Mouse (Mus musculus) adrenal gland, postnatal 25 days (tissue): Measurements from ENCODE around the gene Dusp15. TPM values are rescaled to one million over a fixed set of nuclear protein-coding genes. Genes with fewer than 3 reads are reported as not detected.

Experiments
- DNase-seq: peaks from one replicate; pipeline ENCODE4 v3.0.0; 2021; ENCODE audit warnings: mixed read lengths
- total RNA-seq: library from RNA; stranded (reverse); gene quantifications from 2 replicates; pipeline ENCODE4 v1.2.3, GENCODE M21; 2021

The Dusp15 gene
- total RNA-seq, 1 experiment from 2014 or later = 4.9 TPM

- DNase-seq = no peak
Observed at GRCm38 (mm10) chr2:152906274-152907037, 45.0 kb downstream of the Dusp15 start.

- DNase-seq = no peak
Observed at GRCm38 (mm10) chr2:152905036-152905829, 46.3 kb downstream of the Dusp15 start.

GRCm38 (mm10) chr2:152904127-152904643, 47.3 kb downstream of the Dusp15 start:
- no peak for DNase-seq

GRCm38 (mm10) chr2:152903586-152903985, 47.9 kb downstream of the Dusp15 start:
- DNase-seq = peak; percentile 73

GRCm38 (mm10) chr2:152902658-152903057, 48.8 kb downstream of the Dusp15 start:
- DNase-seq = no peak

DNA sequence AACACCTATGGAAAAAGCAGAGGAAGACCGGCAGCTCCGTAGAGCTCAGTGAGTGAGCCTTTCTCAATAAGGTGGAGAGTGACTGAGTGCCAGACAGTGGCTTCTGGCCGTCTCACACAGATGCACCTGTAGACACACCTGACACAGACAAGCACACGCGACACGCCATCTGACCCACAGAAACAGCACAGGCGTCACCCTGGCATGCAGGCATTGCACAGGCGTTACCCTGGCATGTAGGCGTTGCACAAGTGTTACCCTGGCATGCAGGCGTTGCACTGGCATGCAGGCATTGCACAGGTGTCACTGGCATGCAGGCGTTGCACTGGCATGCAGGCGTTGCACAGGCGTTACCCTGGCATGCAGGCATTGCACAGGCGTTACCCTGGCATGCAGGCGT, 50.2 kb downstream of the Dusp15 start:
- DNase-seq = no peak

GRCm38 (mm10) chr2:152899011-152899410, 52.5 kb downstream of the Dusp15 start:
- no peak for DNase-seq

DNA sequence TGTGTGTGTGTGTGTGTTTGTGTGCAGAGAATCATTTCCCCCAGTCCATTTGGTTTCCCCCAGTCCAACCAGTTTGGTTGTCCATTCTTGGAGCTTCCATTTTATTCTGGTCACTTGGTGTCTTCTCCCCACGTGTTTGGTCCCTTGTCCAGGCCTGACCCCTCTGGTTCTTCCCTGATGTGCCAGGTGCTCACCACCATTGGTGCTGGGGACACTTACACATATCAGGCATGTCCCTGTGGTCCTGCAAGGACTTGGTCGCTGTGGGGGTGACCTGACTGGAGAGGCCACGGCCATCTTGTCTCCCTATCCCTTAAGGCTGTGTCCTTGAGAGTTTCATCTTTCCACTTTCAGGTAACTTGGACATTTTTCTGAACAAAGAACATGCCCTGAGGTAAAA, 54.6 kb downstream of the Dusp15 start:
- DNase-seq = no peak

- no peak for DNase-seq
Observed at GRCm38 (mm10) chr2:152895834-152896233, 55.7 kb downstream of the Dusp15 start.

Other genes starting within 250 kb of the Dusp15 start
- gene Id1, start 215.4 kb downstream of the Dusp15 start, total RNA-seq = 73.3 and 81.1 TPM in 2 replicates
- gene Cox4i2, start 197.5 kb downstream of the Dusp15 start, total RNA-seq = 4.2 and 4.3 TPM in 2 replicates
- gene Bcl2l1, start 120.0 kb downstream of the Dusp15 start, total RNA-seq = 48.9 and 61.8 TPM in 2 replicates
- gene Tpx2, start 103.7 kb downstream of the Dusp15 start, total RNA-seq = 9.6 and 13.5 TPM in 2 replicates
- not detected in 2 replicates for gene Mylk2, start 40.3 kb downstream of the Dusp15 start, total RNA-seq
- gene Foxs1, start 18.5 kb downstream of the Dusp15 start, total RNA-seq = 2.1 and 2.9 TPM in 2 replicates
- gene Ttll9, start 10.8 kb upstream of the Dusp15 start, total RNA-seq = not detected in 2 replicates
- gene Pdrg1, start 63.7 kb upstream of the Dusp15 start, total RNA-seq = 163 and 187 TPM in 2 replicates
- 0.57 and 1.4 TPM in 2 replicates for gene Xkr7, start 80.2 kb upstream of the Dusp15 start, total RNA-seq
- gene Ccm2l, start 114.3 kb upstream of the Dusp15 start, total RNA-seq = 13.6 and 16.0 TPM in 2 replicates
- gene Hck, start 156.8 kb upstream of the Dusp15 start, total RNA-seq = 1.7 and 1.9 TPM in 2 replicates
- 112 and 119 TPM in 2 replicates for gene Tm9sf4, start 209.6 kb upstream of the Dusp15 start, total RNA-seq